Mouse (Mus musculus): ENCODE measurements at regions not wholly inside any gene's neighbourhood (a gene's known extent, or its start where the extent isn't known, plus 50 kb on each side); places are given as distances from the start of the nearest gene placed in this dataset.

GRCm38 (mm10) chr7:36257102-36257501, 440.8 kb upstream of the Tshz3 start:
- TF ChIP-seq CTCF (IDR thresholded peaks at IDR 0.05; ENCODE audit: borderline replicate concordance, control insufficient read depth, extremely low read depth, insufficient read depth, low read length, poor library complexity) (no peak), POLR2A (IDR thresholded peaks at IDR 0.05; ENCODE audit: control insufficient read depth, extremely low read depth, insufficient read depth, low read length, poor library complexity) (no peak)

All from thymus, adult 2 months (tissue).